Mouse (Mus musculus): ENCODE data around the gene Dcaf8. TPM values are rescaled to one million over a fixed set of nuclear protein-coding genes. Genes with fewer than 3 reads are reported as not detected.
A peak's percentile ranks its signal among the peaks of the same experiment; 100 is the strongest.
"Not testable (repeated sequence)": the region's sequence is repeated elsewhere in the genome, so short reads cannot be mapped to it uniquely, and the experiment has no call there.

Gene Dcaf8
- polyA plus RNA-seq, 1 experiment from 2014 or later, result 106 TPM

- Histone ChIP-seq H3K9ac (no peak overlapping the region), H3K27me3 (replicated peaks) (no peaks in the 10 kb centered on the region), H3K9me3 (no peaks in the 10 kb centered on the region), H3K36me3 (no peaks in the 10 kb centered on the region), H3K4me2 (no peak overlapping the region), H3K4me3 (replicated peaks) (no peak overlapping the region), H3K27ac (no peak overlapping the region), H3K4me1 (no peaks in the 10 kb centered on the region)
- ATAC-seq (ENCODE audit: insufficient read depth, low FRiP score, low read depth), result no peak
- 81% methylated on average over 2 of the region's 2 CpGs for WGBS
Observed at GRCm38 (mm10) chr1:172228209-172228608, 80.3 kb downstream of the Dcaf8 start.

GRCm38 (mm10) chr1:172229215-172229614 is 81.3 kb downstream of the Dcaf8 start:
- ATAC-seq (ENCODE audit: insufficient read depth, low FRiP score, low read depth), result no peak
- no peaks in the 10 kb centered on the region for H3K36me3 ChIP-seq
- no peak overlapping the region for H3K4me2 ChIP-seq
- H3K9me3 ChIP-seq, result no peaks in the 10 kb centered on the region
- H3K4me3 ChIP-seq (replicated peaks), result no peak overlapping the region
- H3K9ac ChIP-seq, result no peak overlapping the region
- H3K27me3 ChIP-seq (replicated peaks), result no peaks in the 10 kb centered on the region
- H3K4me1 ChIP-seq, result no peaks in the 10 kb centered on the region
- no peak overlapping the region for H3K27ac ChIP-seq
- 83% methylated on average over 1 of the region's 1 CpGs for WGBS

GRCm38 (mm10) chr1:172240945-172241708 is 93.2 kb downstream of the Dcaf8 start:
- Histone ChIP-seq H3K36me3 (no peaks in the 10 kb centered on the region), H3K9ac (no peak overlapping the region), H3K4me2 (no peak overlapping the region), H3K9me3 (no peaks in the 10 kb centered on the region), H3K4me3 (replicated peaks) (no peak overlapping the region), H3K27me3 (replicated peaks) (0 out of 2 replicates have a peak, but pooled peaks cover 7% of the 10 kb centered on the region), H3K27ac (no peak overlapping the region), H3K4me1 (0 out of 2 replicates have a peak, but pooled peaks cover 4% of the 10 kb centered on the region)
- WGBS, result 63% methylated on average over 6 of the region's 6 CpGs
- ATAC-seq (ENCODE audit: insufficient read depth, low FRiP score, low read depth), result no peak

- ATAC-seq (ENCODE audit: insufficient read depth, low FRiP score, low read depth), result no peak
- H3K36me3 ChIP-seq, result no peaks in the 10 kb centered on the region
- no peaks in the 10 kb centered on the region for H3K9me3 ChIP-seq
- H3K4me3 ChIP-seq (replicated peaks), result no peak overlapping the region
- 0 out of 2 replicates have a peak, but pooled peaks cover 4% of the 10 kb centered on the region for H3K4me1 ChIP-seq
- WGBS, result 47% methylated on average over 2 of the region's 2 CpGs
- 0 out of 2 replicates have a peak, but pooled peaks cover 11% of the 10 kb centered on the region for H3K27me3 ChIP-seq (replicated peaks)
- H3K4me2 ChIP-seq, result no peak overlapping the region
- H3K9ac ChIP-seq, result no peak overlapping the region
- no peak overlapping the region for H3K27ac ChIP-seq
Observed at GRCm38 (mm10) chr1:172242401-172242800, 94.5 kb downstream of the Dcaf8 start.

GRCm38 (mm10) chr1:172243547-172244205 is 95.8 kb downstream of the Dcaf8 start:
- H3K4me3 ChIP-seq (replicated peaks), result no peak overlapping the region
- no peak overlapping the region for H3K27ac ChIP-seq
- H3K4me1 ChIP-seq, result 0 out of 2 replicates have a peak, but pooled peaks cover 4% of the 10 kb centered on the region
- H3K9me3 ChIP-seq, result no peaks in the 10 kb centered on the region
- H3K4me2 ChIP-seq, result no peak overlapping the region
- 25% methylated on average over 16 of the region's 16 CpGs for WGBS
- H3K27me3 ChIP-seq (replicated peaks), result 0 out of 2 replicates have a peak, but pooled peaks cover 11% of the 10 kb centered on the region
- H3K9ac ChIP-seq, result no peak overlapping the region
- no peaks in the 10 kb centered on the region for H3K36me3 ChIP-seq
- no peak for ATAC-seq (ENCODE audit: insufficient read depth, low FRiP score, low read depth)

GRCm38 (mm10) chr1:172244645-172245044 is 96.8 kb downstream of the Dcaf8 start:
- H3K36me3 ChIP-seq; H3K9me3 ChIP-seq; H3K27ac ChIP-seq; H3K4me1 ChIP-seq; H3K4me3 ChIP-seq (replicated peaks); ATAC-seq (ENCODE audit: insufficient read depth, low FRiP score, low read depth); H3K9ac ChIP-seq: not testable (repeated sequence)
- peak overlapping the region; percentile 32 for H3K4me2 ChIP-seq
- 33% methylated on average over 23 of the region's 23 CpGs for WGBS
- H3K27me3 ChIP-seq (replicated peaks), result 0 out of 2 replicates have a peak, but pooled peaks cover 11% of the 10 kb centered on the region

Other genes with a start within 250 kb of the Dcaf8 start
- gene Slamf6, start 230.6 kb upstream of the Dcaf8 start, polyA plus RNA-seq (2015; fragmentation: Nextera tagmentation; extraction: Ambion mirVana), result 0.45 and 1.0 TPM in 2 replicates
- gene Vangl2, start 119.6 kb upstream of the Dcaf8 start, polyA plus RNA-seq (2015; fragmentation: Nextera tagmentation; extraction: Ambion mirVana), result 9.9 and 11.3 TPM in 2 replicates
- not detected in 2 replicates for gene Nhlh1, start 90.5 kb upstream of the Dcaf8 start, polyA plus RNA-seq (2015; fragmentation: Nextera tagmentation; extraction: Ambion mirVana)
- gene Copa, start 65.6 kb upstream of the Dcaf8 start, polyA plus RNA-seq (2015; fragmentation: Nextera tagmentation; extraction: Ambion mirVana), result 190 and 220 TPM in 2 replicates
- gene Ncstn, start 65.3 kb upstream of the Dcaf8 start, polyA plus RNA-seq (2015; fragmentation: Nextera tagmentation; extraction: Ambion mirVana), result 114 and 133 TPM in 2 replicates
- gene Pex19, start 21.3 kb upstream of the Dcaf8 start, polyA plus RNA-seq (2015; fragmentation: Nextera tagmentation; extraction: Ambion mirVana), result 112 and 132 TPM in 2 replicates
- 103 and 108 TPM in 2 replicates for gene Pea15a, start 58.7 kb downstream of the Dcaf8 start, polyA plus RNA-seq (2015; fragmentation: Nextera tagmentation; extraction: Ambion mirVana)
- gene Casq1, start 71.8 kb downstream of the Dcaf8 start, polyA plus RNA-seq (2015; fragmentation: Nextera tagmentation; extraction: Ambion mirVana), result 16.2 and 17.4 TPM in 2 replicates
- gene Atp1a4, start 110.3 kb downstream of the Dcaf8 start, polyA plus RNA-seq (2015; fragmentation: Nextera tagmentation; extraction: Ambion mirVana), result not detected in 2 replicates
- 44.8 and 45.0 TPM in 2 replicates for gene Igsf8, start 113.6 kb downstream of the Dcaf8 start, polyA plus RNA-seq (2015; fragmentation: Nextera tagmentation; extraction: Ambion mirVana)
- gene Atp1a2, start 150.0 kb downstream of the Dcaf8 start, polyA plus RNA-seq (2015; fragmentation: Nextera tagmentation; extraction: Ambion mirVana), result 4.2 and 4.3 TPM in 2 replicates
- gene Kcnj9, start 181.2 kb downstream of the Dcaf8 start, polyA plus RNA-seq (2015; fragmentation: Nextera tagmentation; extraction: Ambion mirVana), result 0.05 and 0.09 TPM in 2 replicates
- gene Kcnj10, start 193.1 kb downstream of the Dcaf8 start, polyA plus RNA-seq (2015; fragmentation: Nextera tagmentation; extraction: Ambion mirVana), result 0.10 and 0.17 TPM in 2 replicates
- 6.1 and 6.7 TPM in 2 replicates for gene Pigm, start 228.5 kb downstream of the Dcaf8 start, polyA plus RNA-seq (2015; fragmentation: Nextera tagmentation; extraction: Ambion mirVana)

All from stomach, embryonic 15.5 days (tissue).